Mouse (Mus musculus) forebrain, embryonic 12.5 days (tissue): ENCODE measurements around the gene Rrh. TPM values are rescaled to one million over a fixed set of nuclear protein-coding genes. Genes with fewer than 3 reads are reported as not detected.

ENCODE experiments used
- ATAC-seq: fragments of 200-750 bp; cut with Nextera tagmentation; 2 replicates; pipeline ENCODE4 v1.8.0; 2017; ENCODE audit warnings: moderate TSS enrichment; ENCODE audit not compliant: low FRiP score
- H3K27ac ChIP-seq: fragments of 300-500 bp; sonication (generic); 2 replicates; pipeline ENCODE4 v1.5.1; 2016; ENCODE audit warnings: mild to moderate bottlenecking
- H3K27me3 ChIP-seq: fragments of 300-500 bp; sonication (generic); 2 replicates; pipeline ENCODE4 v1.6.1; 2016; ENCODE audit warnings: mild to moderate bottlenecking
- H3K36me3 ChIP-seq: fragments of 300-500 bp; sonication (generic); replicated peaks from 2 replicates; pipeline ENCODE4 v1.6.1; 2016; ENCODE audit warnings: mild to moderate bottlenecking
- H3K4me1 ChIP-seq: fragments of 300-500 bp; sonication (generic); 2 replicates; pipeline ENCODE4 v1.6.1; 2016
- H3K4me2 ChIP-seq: fragments of 300-500 bp; sonication (generic); 2 replicates; pipeline ENCODE4 v1.6.1; 2016; ENCODE audit warnings: mild to moderate bottlenecking, moderate library complexity
- H3K4me3 ChIP-seq: fragments of 300-500 bp; sonication (generic); replicated peaks from 2 replicates; pipeline ENCODE4 v1.5.1; 2016; ENCODE audit warnings: mild to moderate bottlenecking
- H3K9ac ChIP-seq: fragments of 300-500 bp; sonication (generic); 2 replicates; pipeline ENCODE4 v1.6.1; 2016; ENCODE audit warnings: mild to moderate bottlenecking
- H3K9me3 ChIP-seq: fragments of 300-500 bp; sonication (generic); 2 replicates; pipeline ENCODE4 v1.6.1; 2016
- WGBS: fragments of 180-500 bp; shearing (Covaris S2); methylation state at CpG from one replicate; pipeline ENCODE4 v1.1.7; 2016; 5-methylcytosine and 5-hydroxymethylcytosine counted together
- polyA plus RNA-seq: library from polyadenylated mRNA; unstranded; fragments of >200 nt; fragmentation: Nextera tagmentation; extraction: Ambion mirVana; gene quantifications from 2 replicates; pipeline ENCODE4 v1.2.1, GENCODE M21; 2016

Rrh gene
- 0.15 and 0.37 TPM in 2 replicates for polyA plus RNA-seq

GRCm38 (mm10) chr3:129822206-129822775 is at the start of gene Rrh:
TSS of gene Rrh (minus strand) at chr3:129822587.
- Histone ChIP-seq H3K4me2 (no peak within 1 kb of the TSS), H3K27ac (no peak within 1 kb of the TSS), H3K9ac (no peak within 1 kb of the TSS), H3K36me3 (peaks cover 37% of the 10 kb centered on the region), H3K27me3 (no peaks in the 10 kb centered on the region), H3K4me1 (peaks cover 4% of the 10 kb centered on the region; the same call in 1 of the 2 replicates), H3K4me3 (no peak within 1 kb of the TSS), H3K9me3 (no peaks in the 10 kb centered on the region)
- no peak for ATAC-seq
- 34% methylated on average over 11 of the region's 11 CpGs for WGBS

- Histone ChIP-seq H3K27ac (no peak overlapping the region), H3K4me2 (no peak overlapping the region), H3K9me3 (no peaks in the 10 kb centered on the region), H3K4me1 (no peaks in the 10 kb centered on the region), H3K36me3 (no peaks in the 10 kb centered on the region), H3K4me3 (no peak overlapping the region), H3K9ac (no peak overlapping the region), H3K27me3 (no peaks in the 10 kb centered on the region)
- no peak for ATAC-seq
- 52% methylated on average over 14 of the region's 14 CpGs for WGBS
These were observed 41.3 kb upstream of the Rrh start for GRCm38 (mm10) chr3:129863698-129864097.

GRCm38 (mm10) chr3:129862592-129862991 is 40.2 kb upstream of the Rrh start:
- 81% methylated on average over 2 of the region's 2 CpGs for WGBS
- 0 out of 2 replicates have a peak, but pooled peaks cover 1% of the 10 kb centered on the region for H3K9me3 ChIP-seq
- H3K27me3 ChIP-seq = no peaks in the 10 kb centered on the region
- H3K4me3 ChIP-seq = no peak overlapping the region
- H3K27ac ChIP-seq = no peak overlapping the region
- H3K4me2 ChIP-seq = no peak overlapping the region
- no peak for ATAC-seq
- no peaks in the 10 kb centered on the region for H3K36me3 ChIP-seq
- H3K9ac ChIP-seq = no peak overlapping the region
- H3K4me1 ChIP-seq = no peaks in the 10 kb centered on the region

GRCm38 (mm10) chr3:129846846-129847245 is 24.5 kb upstream of the Rrh start:
- H3K4me2 ChIP-seq = no peak overlapping the region
- WGBS = 90% methylated on average over 7 of the region's 7 CpGs
- H3K27ac ChIP-seq = no peak overlapping the region
- ATAC-seq = no peak
- H3K9me3 ChIP-seq = no peaks in the 10 kb centered on the region
- no peak overlapping the region for H3K9ac ChIP-seq
- no peaks in the 10 kb centered on the region for H3K4me1 ChIP-seq
- no peak overlapping the region for H3K4me3 ChIP-seq
- no peaks in the 10 kb centered on the region for H3K27me3 ChIP-seq
- no peaks in the 10 kb centered on the region for H3K36me3 ChIP-seq

GRCm38 (mm10) chr3:129845868-129846267 is 23.5 kb upstream of the Rrh start:
- WGBS = 90% methylated on average over 2 of the region's 2 CpGs
- Histone ChIP-seq H3K36me3 (no peaks in the 10 kb centered on the region), H3K9me3 (no peaks in the 10 kb centered on the region), H3K4me3 (no peak overlapping the region), H3K27ac (no peak overlapping the region), H3K27me3 (no peaks in the 10 kb centered on the region), H3K4me2 (no peak overlapping the region), H3K9ac (no peak overlapping the region), H3K4me1 (no peaks in the 10 kb centered on the region)
- ATAC-seq = no peak

GRCm38 (mm10) chr3:129838017-129838416 is 15.6 kb upstream of the Rrh start:
- WGBS = 58% methylated on average over 7 of the region's 7 CpGs
- H3K4me2 ChIP-seq = no peak overlapping the region
- no peak for ATAC-seq
- H3K27me3 ChIP-seq = 0 out of 2 replicates have a peak, but pooled peaks cover 2% of the 10 kb centered on the region
- H3K27ac ChIP-seq = no peak overlapping the region
- H3K36me3 ChIP-seq = no peaks in the 10 kb centered on the region
- no peak overlapping the region for H3K4me3 ChIP-seq
- no peaks in the 10 kb centered on the region for H3K9me3 ChIP-seq
- no peaks in the 10 kb centered on the region for H3K4me1 ChIP-seq
- no peak overlapping the region for H3K9ac ChIP-seq

- ATAC-seq = no peak
- H3K4me2 ChIP-seq = no peak overlapping the region
- H3K4me3 ChIP-seq = no peak overlapping the region
- 0 out of 2 replicates have a peak, but pooled peaks cover 2% of the 10 kb centered on the region for H3K27me3 ChIP-seq
- 94% methylated on average over 6 of the region's 6 CpGs for WGBS
- no peaks in the 10 kb centered on the region for H3K4me1 ChIP-seq
- H3K27ac ChIP-seq = no peak overlapping the region
- H3K9ac ChIP-seq = no peak overlapping the region
- H3K9me3 ChIP-seq = no peaks in the 10 kb centered on the region
- no peaks in the 10 kb centered on the region for H3K36me3 ChIP-seq
These were observed 14.6 kb upstream of the Rrh start for GRCm38 (mm10) chr3:129836965-129837364.

- H3K4me3 ChIP-seq = no peak overlapping the region
- H3K27me3 ChIP-seq = 0 out of 2 replicates have a peak, but pooled peaks cover 2% of the 10 kb centered on the region
- H3K27ac ChIP-seq = no peak overlapping the region
- H3K4me1 ChIP-seq = 0 out of 2 replicates have a peak, but pooled peaks cover 3% of the 10 kb centered on the region
- WGBS = 11% methylated on average over 11 of the region's 11 CpGs
- H3K36me3 ChIP-seq = no peaks in the 10 kb centered on the region
- no peak for ATAC-seq
- no peak overlapping the region for H3K4me2 ChIP-seq
- H3K9me3 ChIP-seq = no peaks in the 10 kb centered on the region
- H3K9ac ChIP-seq = no peak overlapping the region
These were observed 13.8 kb upstream of the Rrh start for GRCm38 (mm10) chr3:129836051-129836697.

- no peak within 1 kb of the TSS for H3K4me3 ChIP-seq
- no peak for ATAC-seq
- H3K27me3 ChIP-seq = 0 out of 2 replicates have a peak, but pooled peaks cover 2% of the 10 kb centered on the region
- no peaks in the 10 kb centered on the region for H3K9me3 ChIP-seq
- no peak within 1 kb of the TSS for H3K9ac ChIP-seq
- WGBS = 75% methylated on average over 6 of the region's 6 CpGs
- H3K27ac ChIP-seq = no peak within 1 kb of the TSS
- no peaks in the 10 kb centered on the region for H3K36me3 ChIP-seq
- H3K4me2 ChIP-seq = no peak within 1 kb of the TSS
- 0 out of 2 replicates have a peak, but pooled peaks cover 3% of the 10 kb centered on the region for H3K4me1 ChIP-seq
These were observed 13.1 kb upstream of the Rrh start, which contains the start of gene Cfi for GRCm38 (mm10) chr3:129835388-129835934. TSS of gene Cfi (plus strand) at chr3:129835884.

- Histone ChIP-seq H3K27ac (peak within 1 kb of the TSS; percentile 89), H3K9me3 (no peaks in the 10 kb centered on the region), H3K4me1 (peaks cover 17% of the 10 kb centered on the region), H3K36me3 (peaks cover 15% of the 10 kb centered on the region), H3K27me3 (0 out of 2 replicates have a peak, but pooled peaks cover 2% of the 10 kb centered on the region), H3K4me3 (peak within 1 kb of the TSS; percentile 80), H3K9ac (peak within 1 kb of the TSS; percentile 72), H3K4me2 (peak within 1 kb of the TSS; percentile 80)
- peak; percentile 94 for ATAC-seq
- under 1% methylated on average over 56 of the region's 60 CpGs for WGBS
These were observed 8.7 kb upstream of the Rrh start, which contains the start of gene Gar1 for GRCm38 (mm10) chr3:129831035-129831568. TSS of gene Gar1 (minus strand) at chr3:129831396.

- H3K9ac ChIP-seq = peak overlapping the region; percentile 72
- peak overlapping the region; percentile 89 for H3K27ac ChIP-seq
- ATAC-seq = no peak
- WGBS = under 1% methylated on average over 43 of the region's 45 CpGs
- peak overlapping the region; percentile 80 for H3K4me3 ChIP-seq
- H3K27me3 ChIP-seq = 0 out of 2 replicates have a peak, but pooled peaks cover 2% of the 10 kb centered on the region
- H3K4me1 ChIP-seq = peaks cover 17% of the 10 kb centered on the region
- H3K4me2 ChIP-seq = peak overlapping the region; percentile 80
- H3K9me3 ChIP-seq = no peaks in the 10 kb centered on the region
- peaks cover 20% of the 10 kb centered on the region for H3K36me3 ChIP-seq
These were observed 8.2 kb upstream of the Rrh start for GRCm38 (mm10) chr3:129830626-129831025.

GRCm38 (mm10) chr3:129827691-129828090 is 5.3 kb upstream of the Rrh start:
- WGBS = 95% methylated on average over 5 of the region's 5 CpGs
- no peak overlapping the region for H3K9ac ChIP-seq
- H3K9me3 ChIP-seq = no peaks in the 10 kb centered on the region
- H3K4me1 ChIP-seq = peaks cover 17% of the 10 kb centered on the region
- no peak overlapping the region for H3K27ac ChIP-seq
- H3K36me3 ChIP-seq = peaks cover 47% of the 10 kb centered on the region
- H3K27me3 ChIP-seq = no peaks in the 10 kb centered on the region
- no peak overlapping the region for H3K4me3 ChIP-seq
- H3K4me2 ChIP-seq = no peak overlapping the region
- ATAC-seq = no peak
